ENCODE assay signal across 26 mouse cellular contexts in the genomic region with DNA sequence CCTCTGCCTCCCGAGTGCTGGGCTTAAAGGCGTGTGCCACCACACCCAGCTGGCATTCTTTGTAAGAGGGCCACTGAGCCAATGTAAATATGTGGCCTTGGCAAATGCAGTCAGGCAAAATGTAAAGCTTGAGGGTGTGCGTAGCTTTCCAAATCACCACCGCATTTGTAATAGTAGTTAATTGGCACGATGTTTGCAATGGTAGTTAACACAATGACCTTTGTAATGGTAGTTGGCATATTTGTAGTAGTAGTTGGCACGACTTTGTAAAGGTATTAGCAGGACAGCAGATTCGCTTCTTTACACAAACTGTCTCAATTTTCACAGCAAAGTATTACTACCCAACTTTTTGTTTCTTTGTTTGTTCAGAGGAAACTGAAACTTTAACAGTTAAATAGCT. TPM values are rescaled to one million over a fixed set of nuclear protein-coding genes. Genes with fewer than 3 reads are reported as not detected.
"Had no signal": no experiment of that assay in that cellular context is flagged by ENCODE, and none has a peak within 500 bp of the region (broad histone marks: within the 10 kb centered on the region; RNA-seq: fewer than 3 reads in every experiment).

No protein-coding gene starts in this region.

- H3K36me3 ChIP-seq: heart, embryonic 12.5 days; hindbrain, embryonic 10.5 days; hindbrain, embryonic 12.5 days; intestine, embryonic 15.5 days; kidney, embryonic 15.5 days; limb, embryonic 10.5 days; limb, embryonic 12.5 days; liver, embryonic 13.5 days; liver, embryonic 15.5 days had no signal

- ATAC-seq: hindbrain, embryonic 16.5 days; inflammation-experienced regulatory T-cells, adult 6 months; intestine, embryonic 15.5 days; intestine, postnatal 0 days had no signal

- H3K9me3 ChIP-seq: heart, embryonic 12.5 days; hindbrain, embryonic 10.5 days; hindbrain, embryonic 12.5 days; intestine, embryonic 15.5 days; kidney, embryonic 15.5 days; limb, embryonic 10.5 days; limb, embryonic 12.5 days; liver, embryonic 13.5 days; liver, embryonic 15.5 days had no signal

- H3K27me3 ChIP-seq: heart, embryonic 12.5 days; hindbrain, embryonic 12.5 days; intestine, embryonic 15.5 days; kidney, embryonic 15.5 days; limb, embryonic 12.5 days; liver, embryonic 13.5 days; liver, embryonic 15.5 days had no signal

- H3K4me2 ChIP-seq: heart, embryonic 12.5 days; hindbrain, embryonic 12.5 days; hindbrain, embryonic 14.5 days; intestine, embryonic 15.5 days; kidney, embryonic 15.5 days; limb, embryonic 12.5 days; liver, embryonic 13.5 days; liver, embryonic 15.5 days had no signal

- H3K4me3 ChIP-seq: heart, adult 2 months; heart, embryonic 12.5 days; hindbrain, embryonic 10.5 days; hindbrain, embryonic 12.5 days; intestine, embryonic 15.5 days; kidney, embryonic 15.5 days; layer of hippocampus, adult 2 months; left cerebral cortex, adult 2 months; limb, embryonic 10.5 days; limb, embryonic 12.5 days; liver, embryonic 13.5 days; liver, embryonic 15.5 days had no signal

- H3K9ac ChIP-seq: heart, embryonic 12.5 days; hindbrain, embryonic 12.5 days; hindbrain, embryonic 14.5 days; intestine, embryonic 15.5 days; kidney, embryonic 15.5 days; limb, embryonic 12.5 days; liver, embryonic 13.5 days; liver, embryonic 15.5 days had no signal

- H3K27ac ChIP-seq: heart, adult 2 months; hindbrain, embryonic 10.5 days; hindbrain, embryonic 12.5 days; hindbrain, embryonic 14.5 days; intestine, embryonic 15.5 days; kidney, embryonic 15.5 days; layer of hippocampus, adult 2 months; left cerebral cortex, adult 2 months; limb, embryonic 10.5 days; limb, embryonic 12.5 days; liver, embryonic 13.5 days; liver, embryonic 15.5 days had no signal

- DNase-seq: gastrocnemius, postnatal 14 days; gastrocnemius, postnatal 36 days; heart, adult 2 months; heart, postnatal 10 days; heart, postnatal 4 days; kidney, adult 8-10 months; kidney, postnatal 10 days; kidney, postnatal 25 days; kidney, postnatal 4 days; liver; liver, embryonic 13.5 days had no signal

RNA-seq across cellular contexts. Expression of gene Tmigd1, which starts 6.7 kb away (rescaled TPM):
- polyA plus RNA-seq: heart, embryonic 12.5 days; heart, embryonic 14.5 days; hindbrain, embryonic 14.5 days; hindbrain, embryonic 16.5 days; limb, embryonic 12.5 days; liver, embryonic 13.5 days; liver, embryonic 15.5 days had no signal
